Comparison of ENCODE assay signal across 8 mouse cellular contexts in genomic region chr17:33824084-33824996, GRCm38 (mm10). TPM values are rescaled to one million over a fixed set of nuclear protein-coding genes. Genes with fewer than 3 reads are reported as not detected.
DNase-seq lines count a peak whose midpoint lies in the region; ATAC-seq lines count a peak whose summit lies in the region.

TSS of gene Rps28 (minus strand) at chr17:33824562.
TSS of gene Ndufa7 (plus strand) at chr17:33824572.

- under 1% methylated on average over 51 of the region's 51 CpGs for WGBS in heart, embryonic 13.5 days
- under 1% methylated on average over 51 of the region's 51 CpGs for WGBS in liver, embryonic 12.5 days (ENCODE audit: insufficient replicate concordance)
- under 1% methylated on average over 51 of the region's 51 CpGs for WGBS in stomach, embryonic 15.5 days

- H3K9ac ChIP-seq in heart, embryonic 13.5 days, result peak within 1 kb of the TSS; percentile 94
- H3K9ac ChIP-seq in liver, embryonic 12.5 days, result peak within 1 kb of the TSS; percentile 85
- peak within 1 kb of the TSS; percentile 73 for H3K9ac ChIP-seq in stomach, embryonic 15.5 days

- DNase-seq in CD4-positive helper T cell, adult 2 months (ENCODE audit: low read depth, low spot score), result peak; percentile 97
- DNase-seq in brain, embryonic 18.5 days (ENCODE audit: low read depth, low spot score), result peak; percentile 91
- DNase-seq in kidney, postnatal 10 days, result peak; percentile 98
- DNase-seq in natural killer cell, adult 2 months (ENCODE audit: low spot score in 2 of 2), result peak; percentile 99

- H3K36me3 ChIP-seq in heart, embryonic 13.5 days, result peaks cover 62% of the 10 kb centered on the region
- H3K36me3 ChIP-seq in liver, embryonic 12.5 days, result peaks cover 62% of the 10 kb centered on the region
- H3K36me3 ChIP-seq in stomach, embryonic 15.5 days, result peaks cover 40% of the 10 kb centered on the region

- ATAC-seq in erythroid progenitor cell, adult 5-6 weeks (replicated peaks; ENCODE audit: low FRiP score, poor library complexity, severe bottlenecking), result peak; percentile 97
- ATAC-seq in heart, embryonic 13.5 days (ENCODE audit: extremely low read depth, insufficient number of reproducible peaks, low FRiP score, low TSS enrichment), result peak; percentile 88
- peak; percentile 88 for ATAC-seq in liver, embryonic 12.5 days
- peak; percentile 91 for ATAC-seq in stomach, embryonic 15.5 days (ENCODE audit: insufficient read depth, low FRiP score, low read depth)

- H3K4me2 ChIP-seq in heart, embryonic 13.5 days, result peak within 1 kb of the TSS; percentile 93
- peak within 1 kb of the TSS; percentile 76 for H3K4me2 ChIP-seq in liver, embryonic 12.5 days
- H3K4me2 ChIP-seq in stomach, embryonic 15.5 days, result peak within 1 kb of the TSS; percentile 84

- no peaks in the 10 kb centered on the region for H3K9me3 ChIP-seq in heart, embryonic 13.5 days
- no peaks in the 10 kb centered on the region for H3K9me3 ChIP-seq in liver, embryonic 12.5 days (replicated peaks)
- no peaks in the 10 kb centered on the region for H3K9me3 ChIP-seq in stomach, embryonic 15.5 days

- H3K27ac ChIP-seq in heart, embryonic 13.5 days (replicated peaks), result peak within 1 kb of the TSS; percentile 85
- H3K27ac ChIP-seq in liver, embryonic 12.5 days, result peak within 1 kb of the TSS; percentile 79
- H3K27ac ChIP-seq in stomach, embryonic 15.5 days, result peak within 1 kb of the TSS; percentile 84

- H3K4me1 ChIP-seq in heart, embryonic 13.5 days, result peaks cover 51% of the 10 kb centered on the region
- H3K4me1 ChIP-seq in liver, embryonic 12.5 days, result peaks cover 49% of the 10 kb centered on the region
- peaks cover 27% of the 10 kb centered on the region for H3K4me1 ChIP-seq in stomach, embryonic 15.5 days

- H3K4me3 ChIP-seq in heart, embryonic 13.5 days, result peak within 1 kb of the TSS; percentile 90
- H3K4me3 ChIP-seq in liver, embryonic 12.5 days, result peak within 1 kb of the TSS; percentile 82
- H3K4me3 ChIP-seq in stomach, embryonic 15.5 days (replicated peaks), result peak within 1 kb of the TSS; percentile 70

- H3K27me3 ChIP-seq in heart, embryonic 13.5 days (replicated peaks), result no peaks in the 10 kb centered on the region
- no peaks in the 10 kb centered on the region for H3K27me3 ChIP-seq in liver, embryonic 12.5 days (replicated peaks)
- no peaks in the 10 kb centered on the region for H3K27me3 ChIP-seq in stomach, embryonic 15.5 days (replicated peaks)

RNA-seq across cellular contexts. Expression of gene Rps28, which starts in this region (rescaled TPM):
- total RNA-seq in erythroid progenitor cell, adult 5-6 weeks (2015; ENCODE audit: low replicate concordance), result 383 and 392 TPM in 2 replicates
- total RNA-seq in erythroid progenitor cell, adult 5-6 weeks (2017; ENCODE audit: low replicate concordance), result 429 and 508 TPM in 2 replicates
- polyA plus RNA-seq in heart, embryonic 13.5 days (2015; fragmentation: Nextera tagmentation; extraction: Ambion mirVana), result 570 and 648 TPM in 2 replicates
- polyA plus RNA-seq in liver, embryonic 12.5 days (2016; fragmentation: Nextera tagmentation; extraction: Ambion mirVana), result 689 and 715 TPM in 2 replicates
- polyA plus RNA-seq in stomach, embryonic 15.5 days (2015; fragmentation: Nextera tagmentation; extraction: Ambion mirVana), result 888 and 917 TPM in 2 replicates

RNA-seq across cellular contexts. Expression of gene Ndufa7, which starts in this region (rescaled TPM):
- total RNA-seq in erythroid progenitor cell, adult 5-6 weeks (2015; ENCODE audit: low replicate concordance), result 95.5 and 109 TPM in 2 replicates
- total RNA-seq in erythroid progenitor cell, adult 5-6 weeks (2017; ENCODE audit: low replicate concordance), result 42.4 and 46.1 TPM in 2 replicates
- 527 and 576 TPM in 2 replicates for polyA plus RNA-seq in heart, embryonic 13.5 days (2015; fragmentation: Nextera tagmentation; extraction: Ambion mirVana)
- 296 and 311 TPM in 2 replicates for polyA plus RNA-seq in liver, embryonic 12.5 days (2016; fragmentation: Nextera tagmentation; extraction: Ambion mirVana)
- 459 and 493 TPM in 2 replicates for polyA plus RNA-seq in stomach, embryonic 15.5 days (2015; fragmentation: Nextera tagmentation; extraction: Ambion mirVana)

Comparison
In these comparisons a context has a peak if more than half of its experiments do, and no peak if none do; other contexts are left out.
1. Peak in every context shown above with its lines: DNase-seq, ATAC-seq, H3K4me3 ChIP-seq and H3K27ac ChIP-seq.